Mouse (Mus musculus) regulatory T cell (primary cell): ENCODE data around the gene Sestd1.

Experiments
- in situ Hi-C: fragments of 300-600 bp; cut with MboI, MseI; formaldehyde crosslinking; loops from one replicate; pipeline ENCODE4 v1.15.1; 2025; ENCODE audit warnings: high pct_unique_total_duplicates

Sestd1 gene

DNA sequence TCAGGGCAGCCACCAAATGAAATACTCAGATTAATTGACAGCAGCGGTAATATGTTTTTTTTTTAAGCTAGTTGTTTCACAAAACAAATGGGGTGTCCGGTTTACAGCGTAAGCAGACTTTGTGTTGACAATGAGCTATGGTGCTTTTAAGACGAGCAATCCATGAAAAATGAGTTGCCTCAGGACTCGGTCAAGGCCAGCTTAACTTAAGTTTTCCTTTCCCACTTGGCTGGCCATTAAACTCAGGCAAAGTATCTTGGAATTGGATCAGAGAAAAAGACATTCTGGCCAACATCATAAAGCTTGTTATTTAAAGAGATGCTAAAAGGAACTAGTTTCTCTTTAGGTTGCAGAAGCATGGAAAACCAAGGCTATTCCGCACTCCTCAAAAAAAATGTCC lies 136.9 kb downstream of the Sestd1 start:
- in situ Hi-C loops: loop anchor here (5.0 kb wide), 1 partner anchor 354 kb away; no protein-coding TSS in a partner anchor

DNA sequence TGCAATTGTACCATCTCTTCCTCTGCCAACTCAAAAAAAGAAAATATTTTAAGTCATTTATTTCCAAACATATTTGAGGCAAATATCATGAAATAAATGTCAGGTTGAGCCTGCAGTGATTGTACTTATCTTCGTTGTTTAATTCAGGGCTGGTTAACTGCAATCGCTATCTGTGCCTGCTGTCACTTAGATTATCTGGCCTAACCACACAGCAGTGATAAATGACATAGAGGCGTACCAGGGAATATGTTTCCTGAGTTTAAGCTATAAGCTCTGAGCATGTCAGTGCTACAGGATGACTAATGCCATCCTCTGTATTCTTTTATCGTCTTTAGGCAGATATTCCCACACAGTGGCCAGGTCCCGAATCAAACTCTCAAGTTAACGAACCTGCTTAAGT lies 141.5 kb downstream of the Sestd1 start:
- in situ Hi-C loops: no loop called here

DNA sequence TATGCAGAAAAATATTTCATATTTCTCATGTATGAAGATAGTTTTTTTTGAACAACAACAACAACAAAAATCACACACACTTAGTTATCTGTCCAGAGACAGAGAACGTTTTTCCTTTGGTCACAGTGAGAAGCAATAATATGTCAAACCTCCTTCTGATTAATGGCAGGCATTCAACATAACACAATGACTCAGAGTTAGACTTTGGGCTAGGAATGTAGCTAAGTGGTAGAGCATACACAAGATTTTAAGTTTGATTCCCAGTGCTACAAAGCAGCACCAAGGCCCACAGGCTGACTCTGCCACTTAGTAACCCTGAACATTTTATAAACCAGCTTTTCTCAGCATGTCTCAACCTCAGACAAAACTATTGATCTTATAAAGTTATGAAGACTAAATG lies 145.5 kb downstream of the Sestd1 start:
- in situ Hi-C loops: no loop called here

DNA sequence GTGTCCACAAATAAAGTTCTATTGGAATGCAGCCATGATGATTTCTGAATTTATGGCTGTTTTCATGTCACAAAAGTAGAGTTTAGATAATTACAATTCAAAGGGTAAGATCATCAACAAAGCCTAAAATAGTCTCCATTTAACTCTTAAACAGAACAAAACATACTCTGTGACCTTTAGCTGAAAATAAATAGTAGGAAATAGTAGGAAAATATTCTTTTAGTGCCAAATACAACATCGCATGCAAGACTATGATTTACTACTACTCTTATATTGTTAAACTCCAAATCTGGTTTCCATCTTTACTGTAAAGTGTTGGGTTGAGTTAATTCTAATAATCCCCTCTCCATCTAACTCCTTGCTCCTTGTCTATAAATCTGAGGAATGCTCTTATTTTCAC lies 147.0 kb downstream of the Sestd1 start:
- in situ Hi-C loops: no loop called here
